Mouse (Mus musculus): ENCODE data around the gene Fhit. TPM values are rescaled to one million over a fixed set of nuclear protein-coding genes. Genes with fewer than 3 reads are reported as not detected.

Fhit gene
- polyA plus RNA-seq, 1 experiment from 2014 or later = 6.1 TPM

- no peaks in the 10 kb centered on the region for H3K36me3 ChIP-seq (ENCODE audit: control insufficient read depth, insufficient read depth, low read length)
- no peak overlapping the region for H3K27ac ChIP-seq (replicated peaks in 1 of 2; ENCODE audit: control insufficient read depth in 1 of 2, insufficient read depth in 1 of 2, low read depth in 2 of 2, low read length in 2 of 2)
- no peaks in the 10 kb centered on the region for H3K4me1 ChIP-seq (ENCODE audit: control insufficient read depth in 2 of 2, insufficient read depth in 2 of 2, low read length in 2 of 2)
- no peak overlapping the region for H3K4me2 ChIP-seq (ENCODE audit: low read length)
- no peak for ATAC-seq (ENCODE audit: insufficient number of reproducible peaks, insufficient read depth, low FRiP score, low read depth)
- H3K9ac ChIP-seq (ENCODE audit: low read length) = no peak overlapping the region
- no peaks in the 10 kb centered on the region for H3K27me3 ChIP-seq (ENCODE audit: control insufficient read depth, insufficient read depth, low read length)
- no peak overlapping the region for H3K4me3 ChIP-seq (ENCODE audit: control insufficient read depth in 1 of 2, insufficient read depth in 1 of 2, low read depth in 1 of 2, low read length in 2 of 2)
- no peaks in the 10 kb centered on the region; the same call in 1 of the 2 replicates for H3K9me3 ChIP-seq (ENCODE audit: control insufficient read depth, low read length)
- 67% methylated on average over 3 of the region's 3 CpGs for WGBS
These were observed 1490.1 kb downstream of the Fhit start for GRCm38 (mm10) chr14:9671776-9672175.

- H3K4me3 ChIP-seq (ENCODE audit: control insufficient read depth in 1 of 2, insufficient read depth in 1 of 2, low read depth in 1 of 2, low read length in 2 of 2) = no peak overlapping the region
- WGBS = 78% methylated on average over 1 of the region's 1 CpGs
- H3K27ac ChIP-seq (replicated peaks in 1 of 2; ENCODE audit: control insufficient read depth in 1 of 2, insufficient read depth in 1 of 2, low read depth in 2 of 2, low read length in 2 of 2) = no peak overlapping the region
- no peaks in the 10 kb centered on the region for H3K36me3 ChIP-seq (ENCODE audit: control insufficient read depth, insufficient read depth, low read length)
- H3K4me2 ChIP-seq (ENCODE audit: low read length) = no peak overlapping the region
- H3K9ac ChIP-seq (ENCODE audit: low read length) = no peak overlapping the region
- ATAC-seq (ENCODE audit: insufficient number of reproducible peaks, insufficient read depth, low FRiP score, low read depth) = no peak
- no peaks in the 10 kb centered on the region for H3K4me1 ChIP-seq (ENCODE audit: control insufficient read depth in 2 of 2, insufficient read depth in 2 of 2, low read length in 2 of 2)
- no peaks in the 10 kb centered on the region; the same call in 1 of the 2 replicates for H3K9me3 ChIP-seq (ENCODE audit: control insufficient read depth, low read length)
- no peaks in the 10 kb centered on the region for H3K27me3 ChIP-seq (ENCODE audit: control insufficient read depth, insufficient read depth, low read length)
These were observed 1492.1 kb downstream of the Fhit start for GRCm38 (mm10) chr14:9669766-9670165.

- Histone ChIP-seq H3K9ac (ENCODE audit: low read length) (no peak overlapping the region), H3K9me3 (ENCODE audit: control insufficient read depth, low read length) (no peaks in the 10 kb centered on the region), H3K4me3 (ENCODE audit: control insufficient read depth in 1 of 2, insufficient read depth in 1 of 2, low read depth in 1 of 2, low read length in 2 of 2) (no peak overlapping the region), H3K27ac (replicated peaks in 1 of 2; ENCODE audit: control insufficient read depth in 1 of 2, insufficient read depth in 1 of 2, low read depth in 2 of 2, low read length in 2 of 2) (no peak overlapping the region), H3K4me1 (ENCODE audit: control insufficient read depth in 2 of 2, insufficient read depth in 2 of 2, low read length in 2 of 2) (no peaks in the 10 kb centered on the region), H3K27me3 (ENCODE audit: control insufficient read depth, insufficient read depth, low read length) (no peaks in the 10 kb centered on the region), H3K4me2 (ENCODE audit: low read length) (no peak overlapping the region), H3K36me3 (ENCODE audit: control insufficient read depth, insufficient read depth, low read length) (no peaks in the 10 kb centered on the region)
- 47% methylated on average over 1 of the region's 1 CpGs for WGBS
- no peak for ATAC-seq (ENCODE audit: insufficient number of reproducible peaks, insufficient read depth, low FRiP score, low read depth)
These were observed 1503.4 kb downstream of the Fhit start for GRCm38 (mm10) chr14:9658445-9658844.

GRCm38 (mm10) chr14:9651417-9651816 is 1510.4 kb downstream of the Fhit start:
- Histone ChIP-seq H3K4me2 (ENCODE audit: low read length) (no peak overlapping the region), H3K4me3 (ENCODE audit: control insufficient read depth in 1 of 2, insufficient read depth in 1 of 2, low read depth in 1 of 2, low read length in 2 of 2) (no peak overlapping the region), H3K27me3 (ENCODE audit: control insufficient read depth, insufficient read depth, low read length) (no peaks in the 10 kb centered on the region), H3K36me3 (ENCODE audit: control insufficient read depth, insufficient read depth, low read length) (no peaks in the 10 kb centered on the region), H3K9ac (ENCODE audit: low read length) (no peak overlapping the region), H3K4me1 (ENCODE audit: control insufficient read depth in 2 of 2, insufficient read depth in 2 of 2, low read length in 2 of 2) (no peaks in the 10 kb centered on the region), H3K9me3 (ENCODE audit: control insufficient read depth, low read length) (no peaks in the 10 kb centered on the region), H3K27ac (replicated peaks in 1 of 2; ENCODE audit: control insufficient read depth in 1 of 2, insufficient read depth in 1 of 2, low read depth in 2 of 2, low read length in 2 of 2) (no peak overlapping the region)
- 87% methylated on average over 1 of the region's 1 CpGs for WGBS
- ATAC-seq (ENCODE audit: insufficient number of reproducible peaks, insufficient read depth, low FRiP score, low read depth) = no peak

- Histone ChIP-seq H3K4me1 (ENCODE audit: control insufficient read depth in 2 of 2, insufficient read depth in 2 of 2, low read length in 2 of 2) (no peaks in the 10 kb centered on the region), H3K36me3 (ENCODE audit: control insufficient read depth, insufficient read depth, low read length) (no peaks in the 10 kb centered on the region), H3K27me3 (ENCODE audit: control insufficient read depth, insufficient read depth, low read length) (no peaks in the 10 kb centered on the region), H3K27ac (replicated peaks in 1 of 2; ENCODE audit: control insufficient read depth in 1 of 2, insufficient read depth in 1 of 2, low read depth in 2 of 2, low read length in 2 of 2) (no peak overlapping the region), H3K9me3 (ENCODE audit: control insufficient read depth, low read length) (no peaks in the 10 kb centered on the region), H3K9ac (ENCODE audit: low read length) (no peak overlapping the region), H3K4me3 (ENCODE audit: control insufficient read depth in 1 of 2, insufficient read depth in 1 of 2, low read depth in 1 of 2, low read length in 2 of 2) (no peak overlapping the region), H3K4me2 (ENCODE audit: low read length) (no peak overlapping the region)
- 94% methylated on average over 1 of the region's 1 CpGs for WGBS
- ATAC-seq (ENCODE audit: insufficient number of reproducible peaks, insufficient read depth, low FRiP score, low read depth) = no peak
These were observed 1513.4 kb downstream of the Fhit start for GRCm38 (mm10) chr14:9648416-9648815.

- 87% methylated on average over 7 of the region's 7 CpGs for WGBS
- peaks cover 2 to 5% of the 10 kb centered on the region in 2 experiments; a peak in 2 of 4 replicates for H3K4me1 ChIP-seq (ENCODE audit: control insufficient read depth in 2 of 2, insufficient read depth in 2 of 2, low read length in 2 of 2)
- no peak overlapping the region for H3K4me3 ChIP-seq (ENCODE audit: control insufficient read depth in 1 of 2, insufficient read depth in 1 of 2, low read depth in 1 of 2, low read length in 2 of 2)
- H3K9ac ChIP-seq (ENCODE audit: low read length) = no peak overlapping the region
- H3K9me3 ChIP-seq (ENCODE audit: control insufficient read depth, low read length) = no peaks in the 10 kb centered on the region
- H3K27ac ChIP-seq (replicated peaks in 1 of 2; ENCODE audit: control insufficient read depth in 1 of 2, insufficient read depth in 1 of 2, low read depth in 2 of 2, low read length in 2 of 2) = no peak overlapping the region
- no peaks in the 10 kb centered on the region for H3K36me3 ChIP-seq (ENCODE audit: control insufficient read depth, insufficient read depth, low read length)
- no peak for ATAC-seq (ENCODE audit: insufficient number of reproducible peaks, insufficient read depth, low FRiP score, low read depth)
- no peaks in the 10 kb centered on the region for H3K27me3 ChIP-seq (ENCODE audit: control insufficient read depth, insufficient read depth, low read length)
- H3K4me2 ChIP-seq (ENCODE audit: low read length) = no peak overlapping the region
These were observed 1515.6 kb downstream of the Fhit start for GRCm38 (mm10) chr14:9646233-9646632.

GRCm38 (mm10) chr14:9644216-9645166 is 1517.3 kb downstream of the Fhit start:
- Histone ChIP-seq H3K4me2 (ENCODE audit: low read length) (no peak overlapping the region), H3K4me1 (ENCODE audit: control insufficient read depth in 2 of 2, insufficient read depth in 2 of 2, low read length in 2 of 2) (peaks cover 2 to 5% of the 10 kb centered on the region in 2 experiments; a peak in 2 of 4 replicates), H3K27me3 (ENCODE audit: control insufficient read depth, insufficient read depth, low read length) (no peaks in the 10 kb centered on the region), H3K36me3 (ENCODE audit: control insufficient read depth, insufficient read depth, low read length) (no peaks in the 10 kb centered on the region), H3K9me3 (ENCODE audit: control insufficient read depth, low read length) (no peaks in the 10 kb centered on the region), H3K4me3 (ENCODE audit: control insufficient read depth in 1 of 2, insufficient read depth in 1 of 2, low read depth in 1 of 2, low read length in 2 of 2) (no peak overlapping the region), H3K27ac (replicated peaks in 1 of 2; ENCODE audit: control insufficient read depth in 1 of 2, insufficient read depth in 1 of 2, low read depth in 2 of 2, low read length in 2 of 2) (no peak overlapping the region), H3K9ac (ENCODE audit: low read length) (no peak overlapping the region)
- ATAC-seq (ENCODE audit: insufficient number of reproducible peaks, insufficient read depth, low FRiP score, low read depth) = no peak
- WGBS = 62% methylated on average over 9 of the region's 9 CpGs
